Mouse (Mus musculus): ENCODE results near the gene Rhbdd2. TPM values are rescaled to one million over a fixed set of nuclear protein-coding genes. Genes with fewer than 3 reads are reported as not detected.
"Not testable (repeated sequence)": the region's sequence is repeated elsewhere in the genome, so short reads cannot be mapped to it uniquely, and the experiment has no call there.

The Rhbdd2 gene
- 3.8 and 8.6 TPM in 2 replicates for total RNA-seq (2015)
- total RNA-seq (2017): 1.8 and 3.4 TPM in 2 replicates

- peak; percentile 100 for ATAC-seq (ENCODE audit: poor library complexity, severe bottlenecking)
Observed at GRCm38 (mm10) chr5:135632117-135632796, at the start of gene Rhbdd2. Rhbdd2 (plus strand) TSS chr5:135632618.

- ATAC-seq (ENCODE audit: poor library complexity, severe bottlenecking): no peak
Observed at GRCm38 (mm10) chr5:135585691-135586090, 46.7 kb upstream of the Rhbdd2 start.

- no peak for ATAC-seq (ENCODE audit: poor library complexity, severe bottlenecking)
Observed at GRCm38 (mm10) chr5:135587764-135588163, 44.7 kb upstream of the Rhbdd2 start.

- no peak for ATAC-seq (ENCODE audit: poor library complexity, severe bottlenecking)
Observed at GRCm38 (mm10) chr5:135589996-135590784, 42.2 kb upstream of the Rhbdd2 start.

- ATAC-seq (ENCODE audit: poor library complexity, severe bottlenecking): peak; percentile 47; the same call in 1 of the 2 replicates
Observed at GRCm38 (mm10) chr5:135604643-135605042, 27.8 kb upstream of the Rhbdd2 start.

- ATAC-seq (ENCODE audit: poor library complexity, severe bottlenecking): peak; percentile 43; the same call in 1 of the 2 replicates
Observed at GRCm38 (mm10) chr5:135606717-135607116, 25.7 kb upstream of the Rhbdd2 start.

GRCm38 (mm10) chr5:135607581-135607980 is 24.8 kb upstream of the Rhbdd2 start:
- no peak for ATAC-seq (ENCODE audit: poor library complexity, severe bottlenecking)

GRCm38 (mm10) chr5:135609794-135610193 is 22.6 kb upstream of the Rhbdd2 start:
- no peak for ATAC-seq (ENCODE audit: poor library complexity, severe bottlenecking)

GRCm38 (mm10) chr5:135619741-135620140 is 12.7 kb upstream of the Rhbdd2 start:
- not testable (repeated sequence) for ATAC-seq (ENCODE audit: poor library complexity, severe bottlenecking)

GRCm38 (mm10) chr5:135620526-135620925 is 11.9 kb upstream of the Rhbdd2 start:
- no peak for ATAC-seq (ENCODE audit: poor library complexity, severe bottlenecking)

GRCm38 (mm10) chr5:135621725-135622124 is 10.7 kb upstream of the Rhbdd2 start:
- no peak for ATAC-seq (ENCODE audit: poor library complexity, severe bottlenecking)

GRCm38 (mm10) chr5:135623006-135623563 is 9.3 kb upstream of the Rhbdd2 start:
- ATAC-seq (ENCODE audit: poor library complexity, severe bottlenecking): no peak

- no peak for ATAC-seq (ENCODE audit: poor library complexity, severe bottlenecking)
Observed at GRCm38 (mm10) chr5:135628916-135629315, 3.5 kb upstream of the Rhbdd2 start.

GRCm38 (mm10) chr5:135629401-135629800 is 3.0 kb upstream of the Rhbdd2 start:
- no peak for ATAC-seq (ENCODE audit: poor library complexity, severe bottlenecking)

GRCm38 (mm10) chr5:135630598-135630997 is 1.8 kb upstream of the Rhbdd2 start:
- ATAC-seq (ENCODE audit: poor library complexity, severe bottlenecking): 0 out of 2 replicates have a peak, but pooled peaks have one; percentile 33

- peak; percentile 38 for ATAC-seq (ENCODE audit: poor library complexity, severe bottlenecking)
Observed at GRCm38 (mm10) chr5:135632797-135633144, 353 bp downstream of the Rhbdd2 start.

GRCm38 (mm10) chr5:135639760-135640458 is 7.5 kb downstream of the Rhbdd2 start:
- ATAC-seq (ENCODE audit: poor library complexity, severe bottlenecking): no peak

GRCm38 (mm10) chr5:135640459-135640789 is 8.0 kb downstream of the Rhbdd2 start:
- no peak for ATAC-seq (ENCODE audit: poor library complexity, severe bottlenecking)

GRCm38 (mm10) chr5:135641028-135641427 is 8.6 kb downstream of the Rhbdd2 start:
- ATAC-seq (ENCODE audit: poor library complexity, severe bottlenecking): no peak

GRCm38 (mm10) chr5:135642686-135643551 is 10.5 kb downstream of the Rhbdd2 start:
- no peak for ATAC-seq (ENCODE audit: poor library complexity, severe bottlenecking)
